Mouse (Mus musculus): ENCODE measurements around the gene Rtp4.

GRCm38 (mm10) chr16:23496245-23496924 lies 23.7 kb upstream of the Rtp4 start:
- TF ChIP-seq CTCF (IDR thresholded peaks at IDR 0.05; ENCODE audit: borderline replicate concordance, extremely low read depth, insufficient read depth, insufficient read length) (no peak), POLR2A (IDR thresholded peaks at IDR 0.05; ENCODE audit: borderline replicate concordance, extremely low read depth, insufficient read depth, insufficient read length, poor library complexity, severe bottlenecking) (no peak)
